Mouse (Mus musculus): ENCODE results near the gene Chrng. TPM values are rescaled to one million over a fixed set of nuclear protein-coding genes. Genes with fewer than 3 reads are reported as not detected.

The Chrng gene
- polyA plus RNA-seq, 1 experiment: not detected

- no peak overlapping the region for H3K27ac ChIP-seq (ENCODE audit: control insufficient read depth, insufficient read depth, low read depth, low read length)
- H3K27me3 ChIP-seq (ENCODE audit: control insufficient read depth, insufficient read depth, low read length): no peaks in the 10 kb centered on the region
- H3K36me3 ChIP-seq (ENCODE audit: control insufficient read depth, insufficient read depth, low read length): no peaks in the 10 kb centered on the region
- peaks cover 8% of the 10 kb centered on the region; the same call in 1 of the 2 replicates for H3K4me1 ChIP-seq (ENCODE audit: control insufficient read depth, insufficient read depth, low read length)
- TF ChIP-seq POLR2A (IDR thresholded peaks at IDR 0.05; ENCODE audit: control insufficient read depth, low read depth, low read length): no peak
- TF ChIP-seq CTCF (IDR thresholded peaks at IDR 0.05; ENCODE audit: control insufficient read depth, insufficient read depth, insufficient replicate concordance, low read depth, low read length): no peak
- no peak overlapping the region for H3K4me3 ChIP-seq (ENCODE audit: control insufficient read depth, low read depth, low read length)
These were observed 33.1 kb upstream of the Chrng start for GRCm38 (mm10) chr1:87171312-87171711.

DNA sequence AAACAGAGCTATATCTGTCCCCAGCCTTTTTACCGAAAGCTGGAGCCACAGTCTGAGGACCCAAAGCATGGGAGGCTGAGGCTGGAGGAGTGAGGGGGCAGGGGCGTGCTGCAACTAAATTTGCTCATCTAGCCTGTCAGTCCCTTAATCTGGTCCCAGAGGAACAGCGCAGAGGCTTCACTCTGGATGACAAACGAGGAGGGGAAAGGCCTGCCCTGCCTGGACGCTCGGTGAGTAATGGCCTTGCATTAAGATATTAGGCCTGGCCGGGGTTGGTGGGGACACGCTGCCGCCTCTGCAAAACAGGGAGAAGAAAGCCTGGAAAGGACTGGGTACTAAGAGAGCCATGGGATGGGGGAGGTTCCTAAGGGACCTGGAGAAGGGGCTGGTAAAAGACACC is 32.1 kb upstream of the Chrng start:
- Histone ChIP-seq H3K27me3 (ENCODE audit: control insufficient read depth, insufficient read depth, low read length) (no peaks in the 10 kb centered on the region), H3K27ac (ENCODE audit: control insufficient read depth, insufficient read depth, low read depth, low read length) (no peak overlapping the region)

GRCm38 (mm10) chr1:87174006-87174955 is 30.2 kb upstream of the Chrng start:
- H3K36me3 ChIP-seq (ENCODE audit: control insufficient read depth, insufficient read depth, low read length): no peaks in the 10 kb centered on the region
- no peaks in the 10 kb centered on the region for H3K27me3 ChIP-seq (ENCODE audit: control insufficient read depth, insufficient read depth, low read length)
- H3K4me1 ChIP-seq (ENCODE audit: control insufficient read depth, insufficient read depth, low read length): peaks cover 8% of the 10 kb centered on the region; the same call in 1 of the 2 replicates
- no peak overlapping the region for H3K4me3 ChIP-seq (ENCODE audit: control insufficient read depth, low read depth, low read length)
- no peak for TF ChIP-seq POLR2A (IDR thresholded peaks at IDR 0.05; ENCODE audit: control insufficient read depth, low read depth, low read length)
- TF ChIP-seq CTCF (IDR thresholded peaks at IDR 0.05; ENCODE audit: control insufficient read depth, insufficient read depth, insufficient replicate concordance, low read depth, low read length): peak; percentile 60; the same call in 1 of the 2 replicates
- no peak overlapping the region for H3K27ac ChIP-seq (ENCODE audit: control insufficient read depth, insufficient read depth, low read depth, low read length)

More for the DNA sequence above, 32.1 kb upstream of the Chrng start:
- H3K4me1 ChIP-seq (ENCODE audit: control insufficient read depth, insufficient read depth, low read length): peaks cover 8% of the 10 kb centered on the region; the same call in 1 of the 2 replicates
- H3K4me3 ChIP-seq (ENCODE audit: control insufficient read depth, low read depth, low read length): no peak overlapping the region
- H3K36me3 ChIP-seq (ENCODE audit: control insufficient read depth, insufficient read depth, low read length): no peaks in the 10 kb centered on the region
- TF ChIP-seq POLR2A (IDR thresholded peaks at IDR 0.05; ENCODE audit: control insufficient read depth, low read depth, low read length) (no peak), CTCF (IDR thresholded peaks at IDR 0.05; ENCODE audit: control insufficient read depth, insufficient read depth, insufficient replicate concordance, low read depth, low read length) (no peak)

GRCm38 (mm10) chr1:87175852-87176292 is 28.6 kb upstream of the Chrng start:
- no peak overlapping the region for H3K4me3 ChIP-seq (ENCODE audit: control insufficient read depth, low read depth, low read length)
- H3K4me1 ChIP-seq (ENCODE audit: control insufficient read depth, insufficient read depth, low read length): no peaks in the 10 kb centered on the region
- TF ChIP-seq CTCF (IDR thresholded peaks at IDR 0.05; ENCODE audit: control insufficient read depth, insufficient read depth, insufficient replicate concordance, low read depth, low read length) (no peak), POLR2A (IDR thresholded peaks at IDR 0.05; ENCODE audit: control insufficient read depth, low read depth, low read length) (no peak)
- no peak overlapping the region for H3K27ac ChIP-seq (ENCODE audit: control insufficient read depth, insufficient read depth, low read depth, low read length)
- H3K27me3 ChIP-seq (ENCODE audit: control insufficient read depth, insufficient read depth, low read length): no peaks in the 10 kb centered on the region
- H3K36me3 ChIP-seq (ENCODE audit: control insufficient read depth, insufficient read depth, low read length): no peaks in the 10 kb centered on the region

GRCm38 (mm10) chr1:87180896-87181295 is 23.6 kb upstream of the Chrng start:
- TF ChIP-seq CTCF (IDR thresholded peaks at IDR 0.05; ENCODE audit: control insufficient read depth, insufficient read depth, insufficient replicate concordance, low read depth, low read length): no peak
- no peak for TF ChIP-seq POLR2A (IDR thresholded peaks at IDR 0.05; ENCODE audit: control insufficient read depth, low read depth, low read length)
- H3K27ac ChIP-seq (ENCODE audit: control insufficient read depth, insufficient read depth, low read depth, low read length): no peak overlapping the region
- H3K36me3 ChIP-seq (ENCODE audit: control insufficient read depth, insufficient read depth, low read length): no peaks in the 10 kb centered on the region
- peaks cover 29% of the 10 kb centered on the region for H3K4me1 ChIP-seq (ENCODE audit: control insufficient read depth, insufficient read depth, low read length)
- H3K4me3 ChIP-seq (ENCODE audit: control insufficient read depth, low read depth, low read length): no peak overlapping the region
- no peaks in the 10 kb centered on the region for H3K27me3 ChIP-seq (ENCODE audit: control insufficient read depth, insufficient read depth, low read length)

- no peaks in the 10 kb centered on the region for H3K27me3 ChIP-seq (ENCODE audit: control insufficient read depth, insufficient read depth, low read length)
- H3K4me1 ChIP-seq (ENCODE audit: control insufficient read depth, insufficient read depth, low read length): peaks cover 42% of the 10 kb centered on the region
- H3K4me3 ChIP-seq (ENCODE audit: control insufficient read depth, low read depth, low read length): no peak within 1 kb of the TSS; the same call in 1 of the 2 replicates
- no peak for TF ChIP-seq CTCF (IDR thresholded peaks at IDR 0.05; ENCODE audit: control insufficient read depth, insufficient read depth, insufficient replicate concordance, low read depth, low read length)
- TF ChIP-seq POLR2A (IDR thresholded peaks at IDR 0.05; ENCODE audit: control insufficient read depth, low read depth, low read length): no peak
- no peaks in the 10 kb centered on the region for H3K36me3 ChIP-seq (ENCODE audit: control insufficient read depth, insufficient read depth, low read length)
- H3K27ac ChIP-seq (ENCODE audit: control insufficient read depth, insufficient read depth, low read depth, low read length): no peak within 1 kb of the TSS
These were observed 21.4 kb upstream of the Chrng start, which contains the start of gene Prss56 for GRCm38 (mm10) chr1:87183013-87183412. Gene Prss56 (plus strand): TSS chr1:87183313.

DNA sequence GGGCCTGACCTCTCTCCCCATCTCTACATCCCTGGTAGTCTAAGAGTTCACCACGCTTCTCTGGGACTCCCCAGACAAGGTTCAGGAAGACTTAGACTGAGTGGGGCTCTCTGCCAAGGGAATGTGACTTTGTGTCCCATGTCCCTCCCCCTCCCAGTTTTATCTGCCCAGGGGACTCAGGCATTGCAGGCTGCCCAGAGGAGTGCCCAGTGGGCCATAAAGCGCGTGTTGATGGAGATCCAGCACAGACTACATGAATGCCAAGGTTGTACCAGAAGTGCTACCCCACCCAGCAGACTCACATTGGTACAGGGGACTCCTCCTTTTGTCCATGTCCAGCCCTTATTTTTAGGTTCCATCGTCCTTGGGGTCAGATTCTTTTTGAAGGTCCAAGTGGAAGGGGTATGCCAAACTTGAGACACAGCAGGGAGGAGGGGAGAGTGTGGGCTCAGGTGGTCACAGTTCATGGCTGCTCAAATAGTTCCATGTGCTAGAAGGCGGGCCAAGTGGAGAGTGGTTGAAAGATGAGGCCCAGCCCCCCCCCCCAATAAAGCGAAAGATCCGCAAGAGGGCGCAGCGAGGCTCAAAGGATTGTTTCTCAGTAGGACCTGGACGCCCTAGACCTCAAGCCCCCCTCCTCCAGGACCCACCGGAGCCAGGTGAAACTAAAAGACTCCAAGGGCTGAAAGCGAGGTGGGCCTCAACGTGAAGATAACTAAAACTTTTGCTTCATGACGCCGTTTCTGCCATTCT is 20.3 kb upstream of the Chrng start:
- H3K27ac ChIP-seq (ENCODE audit: control insufficient read depth, insufficient read depth, low read depth, low read length): no peak overlapping the region
- H3K4me1 ChIP-seq (ENCODE audit: control insufficient read depth, insufficient read depth, low read length): peaks cover 42% of the 10 kb centered on the region
- no peaks in the 10 kb centered on the region for H3K27me3 ChIP-seq (ENCODE audit: control insufficient read depth, insufficient read depth, low read length)
- H3K36me3 ChIP-seq (ENCODE audit: control insufficient read depth, insufficient read depth, low read length): no peaks in the 10 kb centered on the region
- TF ChIP-seq CTCF (IDR thresholded peaks at IDR 0.05; ENCODE audit: control insufficient read depth, insufficient read depth, insufficient replicate concordance, low read depth, low read length) (no peak), POLR2A (IDR thresholded peaks at IDR 0.05; ENCODE audit: control insufficient read depth, low read depth, low read length) (no peak)
- peak overlapping the region; percentile 36 for H3K4me3 ChIP-seq (ENCODE audit: control insufficient read depth, low read depth, low read length)

All from testis, adult 2 months (tissue).